Mouse (Mus musculus) adrenal gland, postnatal 36 days (tissue): ENCODE measurements around the gene Kcnma1. TPM values are rescaled to one million over a fixed set of nuclear protein-coding genes. Genes with fewer than 3 reads are reported as not detected.
A peak's percentile ranks its signal among the peaks of the same experiment; 100 is the strongest.

ENCODE experiments used
- DNase-seq, 2 experiments: peaks; one replicate each; pipeline ENCODE4 v3.0.0; 2021; ENCODE audit warnings: mixed read lengths in 1 of 2
- total RNA-seq, 2 experiments: library from RNA; stranded (reverse); gene quantifications; 2 replicates each; pipeline ENCODE4 v1.2.3; 2021

The Kcnma1 gene
- total RNA-seq, 2 experiments from 2014 or later, result 46.0 to 72.9 TPM

GRCm38 (mm10) chr14:23300443-23300842 lies 713.8 kb downstream of the Kcnma1 start:
- DNase-seq, result no peak

- no peak for DNase-seq
These were observed 723.7 kb downstream of the Kcnma1 start for GRCm38 (mm10) chr14:23290634-23291033.

GRCm38 (mm10) chr14:23266554-23267309 lies 747.6 kb downstream of the Kcnma1 start:
- peak; percentile 3 to 26 for DNase-seq

GRCm38 (mm10) chr14:23253154-23253553 lies 761.1 kb downstream of the Kcnma1 start:
- DNase-seq, result no peak

GRCm38 (mm10) chr14:23244446-23244845 lies 769.8 kb downstream of the Kcnma1 start:
- DNase-seq, result no peak

GRCm38 (mm10) chr14:23243857-23244256 lies 770.4 kb downstream of the Kcnma1 start:
- no peak for DNase-seq

Other genes starting within 250 kb of the Kcnma1 start
- gene Dlg5, start 231.4 kb upstream of the Kcnma1 start, total RNA-seq, result 10 to 100 TPM; 41.3 to 51.0 TPM